Mouse (Mus musculus): ENCODE results near the gene Bnc2.

DNA sequence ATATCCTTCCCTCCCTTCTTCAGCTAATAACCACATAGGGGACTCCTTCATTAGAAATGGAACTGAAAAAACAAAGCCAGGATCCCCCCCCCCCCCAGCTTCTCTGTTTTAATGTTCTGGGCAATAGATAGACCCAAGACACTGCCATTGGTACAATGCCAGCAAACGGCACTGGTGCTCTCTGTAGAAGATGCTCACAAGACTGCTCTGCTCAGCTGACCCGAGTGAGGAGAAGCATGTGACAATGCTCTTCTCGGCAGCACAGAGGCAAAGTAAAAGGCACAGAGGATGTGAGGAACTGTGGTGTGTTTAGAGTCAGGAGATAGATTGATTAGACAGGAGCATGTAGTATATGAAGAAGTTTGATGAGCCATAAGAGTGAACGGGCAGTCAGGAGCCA lies 335.9 kb downstream of the Bnc2 start:
- TF ChIP-seq CTCF (IDR thresholded peaks at IDR 0.05; ENCODE audit: borderline replicate concordance, control insufficient read depth, extremely low read depth, insufficient read depth, low read length, poor library complexity) (no peak), POLR2A (IDR thresholded peaks at IDR 0.05; ENCODE audit: control insufficient read depth, extremely low read depth, insufficient read depth, low read length, poor library complexity) (no peak)

Measured in thymus, adult 2 months (tissue).